Mouse (Mus musculus) T-helper 17 cell (primary cell): ENCODE measurements at regions not wholly inside any gene's neighbourhood (a gene's known extent, or its start where the extent isn't known, plus 50 kb on each side); places are given as distances from the start of the nearest gene placed in this dataset.
"Not testable (repeated sequence)": the region's sequence is repeated elsewhere in the genome, so short reads cannot be mapped to it uniquely, and the experiment has no call there.

ENCODE experiments used
- in situ Hi-C, 2 experiments: fragments of 300-600 bp; cut with MboI, MseI; formaldehyde crosslinking; loops; 1 replicate in 1 of 2; 2 replicates in 1 of 2; pipeline ENCODE4 v1.15.1; 2025; ENCODE audit warnings: high pct_unique_total_duplicates in 2 of 2

- in situ Hi-C loops = loop anchor here in 1 of 2 experiments (10.0 kb wide), 1 partner anchor 314 kb away; no protein-coding TSS in a partner anchor
These were observed 797.4 kb upstream of the Impad1 start for GRCm38 (mm10) chr4:5590531-5590930.

GRCm38 (mm10) chr4:5587465-5587864, 794.3 kb upstream of the Impad1 start:
- in situ Hi-C loops = no loop called here

GRCm38 (mm10) chr4:5585205-5585604, 792.0 kb upstream of the Impad1 start:
- in situ Hi-C loops = no loop called here

GRCm38 (mm10) chr4:5583989-5584677, 791.0 kb upstream of the Impad1 start:
- in situ Hi-C loops = no loop called here

- in situ Hi-C loops = no loop called here
These were observed 774.9 kb upstream of the Impad1 start for GRCm38 (mm10) chr4:5568076-5568475.

GRCm38 (mm10) chr4:5560001-5560657, 767.0 kb upstream of the Impad1 start:
- in situ Hi-C loops = no loop called here

- in situ Hi-C loops = no loop called here
These were observed 747.0 kb upstream of the Impad1 start for GRCm38 (mm10) chr4:5540155-5540554.

- in situ Hi-C loops = no loop called here
These were observed 737.3 kb upstream of the Impad1 start for GRCm38 (mm10) chr4:5530416-5530815.

GRCm38 (mm10) chr4:5518522-5518921, 725.4 kb upstream of the Impad1 start:
- in situ Hi-C loops = no loop called here

- in situ Hi-C loops = not testable (repeated sequence)
These were observed 722.3 kb upstream of the Impad1 start for GRCm38 (mm10) chr4:5515426-5515825.

- in situ Hi-C loops = no loop called here
These were observed 718.6 kb upstream of the Impad1 start for GRCm38 (mm10) chr4:5511743-5512142.

GRCm38 (mm10) chr4:5509398-5509797, 716.2 kb upstream of the Impad1 start:
- in situ Hi-C loops = no loop called here

- in situ Hi-C loops = no loop called here
These were observed 701.9 kb upstream of the Impad1 start for GRCm38 (mm10) chr4:5495012-5495411.

- in situ Hi-C loops = no loop called here
These were observed 701.2 kb upstream of the Impad1 start for GRCm38 (mm10) chr4:5494072-5495000.

GRCm38 (mm10) chr4:5486786-5487185, 693.6 kb upstream of the Impad1 start:
- in situ Hi-C loops = no loop called here

- in situ Hi-C loops = no loop called here
These were observed 678.9 kb upstream of the Impad1 start for GRCm38 (mm10) chr4:5471891-5472558.

- in situ Hi-C loops = no loop called here
These were observed 666.0 kb upstream of the Impad1 start for GRCm38 (mm10) chr4:5459028-5459695.

- in situ Hi-C loops = no loop called here
These were observed 657.3 kb upstream of the Impad1 start for GRCm38 (mm10) chr4:5450417-5450816.

- in situ Hi-C loops = no loop called here
These were observed 648.3 kb upstream of the Impad1 start for GRCm38 (mm10) chr4:5441339-5442019.

- in situ Hi-C loops = no loop called here
These were observed 643.9 kb upstream of the Impad1 start for GRCm38 (mm10) chr4:5437076-5437475.
